Mouse (Mus musculus) heart, embryonic 12.5 days (tissue): ENCODE data around the gene 4930426L09Rik. TPM values are rescaled to one million over a fixed set of nuclear protein-coding genes. Genes with fewer than 3 reads are reported as not detected.
A peak's percentile ranks its signal among the peaks of the same experiment; 100 is the strongest.
"Not testable (repeated sequence)": the region's sequence is repeated elsewhere in the genome, so short reads cannot be mapped to it uniquely, and the experiment has no call there.

Source experiments
- ATAC-seq: fragments of 200-750 bp; cut with Nextera tagmentation; 2 replicates; pipeline ENCODE4 v1.8.0; 2017; ENCODE audit warnings: moderate TSS enrichment, moderate library complexity; ENCODE audit not compliant: insufficient number of reproducible peaks, low FRiP score
- H3K27ac ChIP-seq: fragments of 300-500 bp; sonication (generic); 2 replicates; pipeline ENCODE4 v1.5.1; 2016; ENCODE audit warnings: mild to moderate bottlenecking, moderate library complexity; ENCODE audit not compliant: poor library complexity, severe bottlenecking
- H3K27me3 ChIP-seq: fragments of 300-500 bp; sonication (generic); replicated peaks from 2 replicates; pipeline ENCODE4 v1.6.1; 2016; ENCODE audit warnings: mild to moderate bottlenecking, moderate library complexity
- H3K36me3 ChIP-seq: fragments of 300-500 bp; sonication (generic); 2 replicates; pipeline ENCODE4 v1.6.1; 2016; ENCODE audit warnings: mild to moderate bottlenecking, moderate library complexity
- H3K4me1 ChIP-seq: fragments of 300-500 bp; sonication (generic); replicated peaks from 2 replicates; pipeline ENCODE4 v1.6.1; 2016; ENCODE audit warnings: mild to moderate bottlenecking
- H3K4me2 ChIP-seq: fragments of 300-500 bp; sonication (generic); 2 replicates; pipeline ENCODE4 v1.6.1; 2016; ENCODE audit warnings: mild to moderate bottlenecking, moderate library complexity
- H3K4me3 ChIP-seq: fragments of 300-500 bp; sonication (generic); 2 replicates; pipeline ENCODE4 v1.5.1; 2016; ENCODE audit warnings: mild to moderate bottlenecking
- H3K9ac ChIP-seq: fragments of 300-500 bp; sonication (generic); 2 replicates; pipeline ENCODE4 v1.6.1; 2016; ENCODE audit warnings: mild to moderate bottlenecking, moderate library complexity
- H3K9me3 ChIP-seq: fragments of 300-500 bp; sonication (generic); replicated peaks from 2 replicates; pipeline ENCODE4 v1.6.1; 2016; ENCODE audit warnings: mild to moderate bottlenecking, moderate library complexity
- WGBS: fragments of 180-500 bp; shearing (Covaris S2); methylation state at CpG from one replicate; pipeline ENCODE4 v1.1.7; 2016; 5-methylcytosine and 5-hydroxymethylcytosine counted together
- polyA plus RNA-seq: library from polyadenylated mRNA; unstranded; fragments of >200 nt; fragmentation: Nextera tagmentation; extraction: Ambion mirVana; gene quantifications from 2 replicates; pipeline ENCODE4 v1.2.1, GENCODE M21; 2016

4930426L09Rik gene
- polyA plus RNA-seq, 1 experiment from 2014 or later: 0.57 TPM

DNA sequence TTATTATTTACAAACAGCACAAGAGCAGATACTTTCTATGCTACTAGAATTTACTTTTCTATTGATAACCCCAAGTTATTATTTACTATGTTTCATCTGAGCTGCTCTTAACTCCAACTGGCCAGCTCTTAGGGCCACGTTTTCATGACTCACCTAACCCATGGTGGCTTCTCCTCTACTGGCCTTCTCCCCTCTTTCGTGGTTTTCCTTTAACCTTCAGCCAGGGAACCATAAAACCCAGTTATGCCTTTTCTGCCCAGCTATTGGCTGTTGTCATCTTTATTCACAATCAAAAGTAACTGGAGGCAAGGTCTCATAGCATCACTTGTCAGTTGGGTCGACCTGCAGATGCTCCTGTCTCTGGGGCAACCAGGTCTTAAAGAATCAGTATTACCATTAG lies 12.6 kb upstream of the 4930426L09Rik start:
- Histone ChIP-seq H3K4me3 (no peak overlapping the region), H3K4me2 (no peak overlapping the region), H3K9me3 (no peaks in the 10 kb centered on the region; the same call in 1 of the 2 replicates), H3K36me3 (peaks cover 4% of the 10 kb centered on the region; the same call in 1 of the 2 replicates), H3K4me1 (0 out of 2 replicates have a peak, but pooled peaks cover 3% of the 10 kb centered on the region), H3K27me3 (no peaks in the 10 kb centered on the region), H3K9ac (no peak overlapping the region), H3K27ac (no peak overlapping the region)
- 81% methylated on average over 3 of the region's 3 CpGs for WGBS
- ATAC-seq: no peak

DNA sequence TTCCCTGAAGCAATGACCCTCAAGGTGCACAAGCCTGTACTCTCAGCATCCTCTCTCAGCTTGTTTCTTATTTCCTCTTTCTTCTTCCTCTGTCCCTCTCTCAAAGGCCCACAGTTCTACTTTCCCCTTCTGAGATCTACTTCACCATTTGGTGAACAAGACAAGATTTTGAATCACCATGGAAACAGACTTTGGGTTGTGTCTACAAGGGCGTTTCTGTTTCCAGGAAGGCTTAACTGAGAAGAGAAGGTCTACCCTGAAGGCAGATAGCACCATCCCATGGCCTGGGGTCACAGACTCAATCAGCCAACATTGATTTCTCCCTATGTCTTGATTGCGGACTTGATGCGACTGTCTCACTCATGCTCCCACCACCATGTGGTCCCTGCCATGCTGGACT lies 9.3 kb upstream of the 4930426L09Rik start:
- ATAC-seq: no peak
- 85% methylated on average over 3 of the region's 3 CpGs for WGBS

DNA sequence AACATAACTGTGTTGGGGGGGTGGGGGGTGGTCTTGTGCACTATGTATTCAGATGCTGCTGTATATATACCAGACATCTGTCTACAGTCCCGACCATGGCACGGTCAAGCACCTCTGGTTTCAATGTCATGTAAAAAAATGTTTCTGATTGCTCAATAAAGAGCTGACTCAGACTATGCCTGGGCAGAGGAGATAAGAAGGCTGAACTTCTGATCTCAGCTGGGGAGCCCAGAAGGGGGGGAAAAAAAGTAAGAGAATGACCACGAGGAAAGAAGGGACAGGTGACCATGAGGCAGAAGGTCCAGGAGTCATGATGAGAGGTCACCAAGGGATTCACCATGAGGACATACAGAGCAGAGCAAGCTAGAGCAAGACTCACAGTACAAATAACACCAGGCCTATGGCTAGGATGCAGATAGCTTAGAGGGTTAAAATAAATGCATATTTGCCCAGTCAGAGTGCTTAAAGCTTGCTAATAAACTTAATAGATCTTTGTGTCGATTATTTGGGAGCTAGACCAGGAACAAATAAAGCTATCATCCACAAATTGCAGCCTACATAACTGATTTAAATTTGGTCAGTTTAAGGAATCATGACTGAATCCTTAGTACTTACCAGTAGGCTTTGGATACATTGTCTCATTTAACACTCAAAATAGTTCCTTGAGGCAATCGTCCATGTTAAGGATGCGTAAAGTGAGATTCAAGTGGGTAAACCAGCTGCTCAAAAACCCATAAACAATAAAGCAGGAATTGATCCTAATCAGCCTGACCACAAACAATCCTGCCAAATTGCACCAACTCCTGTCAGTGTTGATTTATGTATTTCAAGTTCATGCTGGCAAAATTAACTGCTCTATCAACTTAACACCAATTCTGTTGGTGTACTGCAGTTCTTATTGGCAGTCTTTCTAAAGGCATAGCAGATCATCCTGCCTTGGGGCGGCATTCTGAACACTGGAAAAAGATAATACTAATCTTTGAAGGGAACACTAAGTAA lies 5.3 kb upstream of the 4930426L09Rik start:
- peak; percentile 86 for ATAC-seq
- H3K27me3 ChIP-seq: no peaks in the 10 kb centered on the region
- H3K4me2 ChIP-seq: no peak overlapping the region
- H3K36me3 ChIP-seq: no peaks in the 10 kb centered on the region
- no peaks in the 10 kb centered on the region; the same call in 1 of the 2 replicates for H3K9me3 ChIP-seq
- WGBS: 53% methylated on average over 7 of the region's 7 CpGs
- no peak overlapping the region for H3K27ac ChIP-seq
- H3K4me1 ChIP-seq: peaks cover 25% of the 10 kb centered on the region
- no peak overlapping the region for H3K9ac ChIP-seq
- H3K4me3 ChIP-seq: no peak overlapping the region

More for the DNA sequence above, 9.3 kb upstream of the 4930426L09Rik start:
- H3K9ac ChIP-seq: no peak overlapping the region
- H3K4me2 ChIP-seq: no peak overlapping the region
- no peaks in the 10 kb centered on the region; the same call in none of the 2 replicates for H3K9me3 ChIP-seq
- no peak overlapping the region for H3K27ac ChIP-seq
- no peak overlapping the region for H3K4me3 ChIP-seq
- H3K27me3 ChIP-seq: no peaks in the 10 kb centered on the region
- peaks cover 4% of the 10 kb centered on the region; the same call in 1 of the 2 replicates for H3K36me3 ChIP-seq
- H3K4me1 ChIP-seq: peaks cover 14% of the 10 kb centered on the region

DNA sequence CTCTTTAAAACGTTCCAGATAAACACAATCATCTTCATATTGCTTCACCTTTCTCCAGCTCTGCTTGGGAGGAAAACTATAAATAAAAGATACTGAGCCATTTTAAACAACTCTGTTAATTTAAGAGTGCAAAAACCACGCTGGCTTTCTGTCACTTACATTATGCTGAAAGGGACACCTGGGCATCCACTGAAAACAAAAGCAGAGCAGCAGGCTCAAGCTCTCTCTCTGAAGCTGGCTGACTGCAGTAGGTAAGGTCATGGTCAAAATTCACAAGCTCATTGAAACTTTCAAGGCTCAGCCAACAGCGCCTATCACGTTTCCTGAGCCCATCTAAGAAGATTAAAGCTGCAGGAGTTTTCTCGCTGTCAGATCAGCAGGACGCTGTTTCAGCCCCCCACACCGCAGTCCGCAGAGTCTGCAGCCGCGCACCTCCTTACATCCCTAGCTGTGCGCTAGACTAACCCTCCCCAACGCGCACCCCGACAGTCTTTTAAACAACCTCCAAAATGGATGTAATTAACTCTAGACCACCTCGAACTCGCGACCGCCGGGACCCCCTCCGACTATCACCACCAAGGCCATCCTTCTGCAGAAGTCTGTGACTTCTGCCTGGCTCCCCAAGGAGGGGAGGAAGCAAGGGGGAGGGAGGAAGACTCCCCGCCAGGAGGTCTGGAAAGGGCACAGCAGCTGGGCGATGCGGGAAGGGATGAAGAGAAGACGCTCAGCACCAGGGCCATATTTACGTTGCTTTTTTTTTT lies 1.5 kb upstream of the 4930426L09Rik start:
- ATAC-seq: no peak

DNA sequence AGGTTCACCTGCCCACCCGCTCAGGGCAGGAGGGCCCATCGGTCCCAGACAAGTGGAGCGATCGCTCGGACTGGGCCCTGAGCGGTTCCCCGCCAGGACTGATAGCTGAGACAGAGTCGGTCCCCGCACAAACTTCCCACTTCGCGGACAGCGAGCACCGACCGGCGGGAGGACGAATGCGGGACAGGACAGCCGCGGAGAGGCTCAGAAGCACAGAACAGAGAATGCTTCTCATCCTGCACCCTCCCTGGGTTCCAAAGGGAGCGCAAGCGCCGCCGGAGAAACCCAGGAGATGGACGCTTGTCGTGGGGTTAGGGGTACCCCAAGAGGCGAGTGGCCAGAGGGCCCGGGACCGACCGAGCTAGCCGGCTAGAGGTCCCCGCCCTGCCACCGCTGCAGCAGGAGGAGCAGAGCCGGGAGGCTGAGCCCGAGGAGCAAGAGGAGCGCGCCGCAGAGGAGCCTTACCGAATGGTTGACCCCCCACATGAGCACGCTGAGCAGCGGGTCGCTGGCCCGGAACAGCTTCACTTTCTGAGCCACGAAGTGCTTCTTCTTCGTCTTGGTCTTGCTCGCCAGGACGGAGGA lies 664 bp upstream of the 4930426L09Rik start:
- H3K27me3 ChIP-seq: no peaks in the 10 kb centered on the region
- H3K9ac ChIP-seq: peak overlapping the region; percentile 82
- peaks cover 21% of the 10 kb centered on the region for H3K4me1 ChIP-seq
- peak overlapping the region; percentile 99 for H3K4me2 ChIP-seq
- peak; percentile 72 for ATAC-seq
- H3K27ac ChIP-seq: peak overlapping the region; percentile 89
- H3K9me3 ChIP-seq: no peaks in the 10 kb centered on the region
- H3K36me3 ChIP-seq: no peaks in the 10 kb centered on the region
- under 1% methylated on average over 46 of the region's 46 CpGs for WGBS
- peak overlapping the region; percentile 86 for H3K4me3 ChIP-seq

More for the DNA sequence above, 1.5 kb upstream of the 4930426L09Rik start:
- WGBS: under 1% methylated on average over 25 of the region's 25 CpGs
- Histone ChIP-seq H3K36me3 (no peaks in the 10 kb centered on the region), H3K4me1 (peaks cover 25% of the 10 kb centered on the region), H3K4me3 (peak overlapping the region; percentile 86), H3K9me3 (no peaks in the 10 kb centered on the region), H3K27ac (peak overlapping the region; percentile 89; the same call in 1 of the 2 replicates), H3K9ac (peak overlapping the region; percentile 82), H3K27me3 (no peaks in the 10 kb centered on the region), H3K4me2 (peak overlapping the region; percentile 99)

DNA sequence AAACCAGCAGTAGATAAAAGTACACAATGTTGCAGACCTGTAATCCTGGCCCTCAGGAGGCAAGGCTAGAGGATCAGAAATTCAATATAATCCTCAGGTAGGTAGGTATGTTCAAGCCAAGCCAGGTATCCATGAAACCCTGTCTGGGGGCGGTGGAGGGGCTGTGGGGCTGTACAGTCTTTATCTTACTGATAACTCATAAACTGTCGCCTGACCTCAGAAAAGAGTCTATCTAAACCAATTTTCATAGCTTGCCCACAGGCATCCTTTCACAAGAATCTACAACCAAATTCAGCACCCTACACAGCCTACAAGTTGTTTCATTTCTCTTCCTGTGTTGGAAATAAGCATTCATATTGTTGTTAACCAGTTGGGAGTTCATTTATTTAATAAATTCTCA lies 1.3 kb downstream of the 4930426L09Rik start:
- no peaks in the 10 kb centered on the region for H3K9me3 ChIP-seq
- no peaks in the 10 kb centered on the region for H3K27me3 ChIP-seq
- peaks cover 8% of the 10 kb centered on the region for H3K4me1 ChIP-seq
- H3K36me3 ChIP-seq: no peaks in the 10 kb centered on the region
- no peak overlapping the region for H3K4me3 ChIP-seq
- no peak overlapping the region for H3K27ac ChIP-seq
- no peak for ATAC-seq
- H3K9ac ChIP-seq: no peak overlapping the region
- 72% methylated on average over 2 of the region's 2 CpGs for WGBS
- H3K4me2 ChIP-seq: no peak overlapping the region

DNA sequence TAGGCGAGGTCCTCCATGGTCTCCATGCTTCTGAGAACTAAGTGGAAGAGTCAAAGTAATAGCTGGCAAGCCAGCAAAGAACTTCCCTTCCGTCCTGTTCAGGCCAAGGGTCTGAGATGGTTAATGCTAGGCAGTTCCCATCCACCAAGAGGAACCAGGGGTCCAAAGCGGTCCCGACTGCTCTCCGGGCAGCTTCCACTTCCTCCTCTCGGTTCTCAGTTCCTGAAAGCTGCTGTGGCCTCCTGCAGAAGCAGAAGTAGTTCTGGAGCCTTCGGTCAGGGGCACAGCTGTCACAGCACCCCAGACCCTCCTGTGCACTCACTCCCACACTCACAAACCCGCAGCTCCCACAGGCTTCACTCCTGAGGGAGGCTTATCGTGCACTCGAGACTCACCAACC lies 6.7 kb downstream of the 4930426L09Rik start:
- Histone ChIP-seq H3K27ac (no peak overlapping the region), H3K4me1 (no peaks in the 10 kb centered on the region), H3K27me3 (0 out of 2 replicates have a peak, but pooled peaks cover 6% of the 10 kb centered on the region), H3K9ac (no peak overlapping the region), H3K4me3 (no peak overlapping the region), H3K9me3 (no peaks in the 10 kb centered on the region), H3K36me3 (no peaks in the 10 kb centered on the region), H3K4me2 (no peak overlapping the region)
- no peak for ATAC-seq
- 70% methylated on average over 10 of the region's 10 CpGs for WGBS

DNA sequence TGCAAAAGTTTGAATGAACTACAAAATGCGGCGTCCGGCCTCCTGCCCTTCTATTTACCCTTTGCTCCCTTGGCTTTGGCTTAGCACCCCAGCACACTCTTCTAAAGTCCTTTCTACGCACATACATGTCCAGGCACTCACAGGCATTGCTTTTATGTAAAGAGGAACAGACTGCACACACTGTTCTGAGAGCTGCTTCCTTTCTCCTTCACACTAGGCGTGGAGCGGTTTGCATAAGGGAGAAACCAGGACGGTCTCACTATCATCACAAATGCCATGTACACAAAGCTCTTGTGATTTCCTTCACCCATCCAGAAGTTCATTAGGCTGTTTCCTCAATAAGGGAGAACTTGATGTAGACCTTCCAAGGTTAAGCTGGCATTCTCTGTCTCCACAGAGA lies 8.0 kb downstream of the 4930426L09Rik start:
- no peak overlapping the region for H3K4me2 ChIP-seq
- no peak overlapping the region for H3K9ac ChIP-seq
- H3K9me3 ChIP-seq: no peaks in the 10 kb centered on the region
- 83% methylated on average over 7 of the region's 7 CpGs for WGBS
- no peaks in the 10 kb centered on the region for H3K36me3 ChIP-seq
- no peaks in the 10 kb centered on the region for H3K4me1 ChIP-seq
- H3K4me3 ChIP-seq: no peak overlapping the region
- H3K27me3 ChIP-seq: 0 out of 2 replicates have a peak, but pooled peaks cover 6% of the 10 kb centered on the region
- ATAC-seq: no peak
- H3K27ac ChIP-seq: no peak overlapping the region

DNA sequence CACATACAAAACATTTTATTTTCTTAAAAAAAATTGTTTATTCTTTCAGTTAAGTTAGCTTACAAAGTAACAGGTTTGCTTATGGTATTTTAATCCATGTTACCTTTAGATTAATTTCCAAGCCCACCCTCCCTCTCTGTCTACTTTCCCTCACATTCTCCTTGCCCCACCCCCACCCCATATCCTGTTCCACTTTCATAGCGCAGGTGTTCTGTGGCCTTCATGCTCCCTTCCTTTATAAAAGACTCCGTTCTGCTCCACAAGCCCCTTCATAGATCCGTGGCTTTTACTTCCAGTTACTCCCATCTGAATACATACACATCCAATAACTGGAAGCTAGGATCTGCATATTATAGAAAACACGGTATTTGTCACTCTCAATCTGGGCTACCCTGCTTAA lies 9.4 kb downstream of the 4930426L09Rik start:
- Histone ChIP-seq H3K27me3 (0 out of 2 replicates have a peak, but pooled peaks cover 6% of the 10 kb centered on the region), H3K4me1 (no peaks in the 10 kb centered on the region), H3K27ac (no peak overlapping the region), H3K4me2 (no peak overlapping the region), H3K4me3 (no peak overlapping the region), H3K9me3 (no peaks in the 10 kb centered on the region), H3K36me3 (no peaks in the 10 kb centered on the region), H3K9ac (no peak overlapping the region)
- 74% methylated on average over 4 of the region's 4 CpGs for WGBS
- no peak for ATAC-seq

DNA sequence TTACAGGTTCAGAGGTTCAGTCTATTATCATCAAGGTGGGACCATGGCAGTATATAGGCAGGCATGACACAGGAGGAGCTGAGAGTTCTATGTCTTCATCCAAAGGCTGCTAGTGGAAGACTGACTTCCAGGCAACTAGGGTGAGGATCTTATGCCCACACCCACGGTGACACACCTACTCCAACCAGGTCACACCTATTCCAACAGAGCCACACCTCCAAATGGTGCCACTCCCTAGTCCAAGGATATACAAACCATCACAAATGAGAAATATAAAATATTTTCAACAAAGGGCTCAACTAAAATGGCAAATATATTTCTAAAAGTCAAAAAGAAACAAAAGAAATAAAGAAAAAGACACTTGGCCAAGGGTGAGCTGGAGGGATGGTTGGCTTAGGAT lies 12.4 kb downstream of the 4930426L09Rik start:
- not testable (repeated sequence) for H3K4me2 ChIP-seq, ATAC-seq, H3K4me3 ChIP-seq, H3K9ac ChIP-seq, H3K36me3 ChIP-seq, H3K27me3 ChIP-seq, H3K4me1 ChIP-seq, H3K27ac ChIP-seq, H3K9me3 ChIP-seq
- WGBS: 80% methylated on average over 1 of the region's 1 CpGs
